Mouse (Mus musculus) myocyte (in vitro differentiated cells): ENCODE data around the gene Srarp. TPM values are rescaled to one million over a fixed set of nuclear protein-coding genes. Genes with fewer than 3 reads are reported as not detected.

Source experiments
- H3K27me3 ChIP-seq: one replicate; pipeline ENCODE4 v1.6.1; 2011; ENCODE audit not compliant: control insufficient read depth, insufficient read depth, insufficient read length
- H3K36me3 ChIP-seq: one replicate; pipeline ENCODE4 v1.6.1; 2011; ENCODE audit not compliant: control insufficient read depth, insufficient read depth
- H3K4me2 ChIP-seq: one replicate; pipeline ENCODE4 v1.6.1; 2011; ENCODE audit warnings: low read depth, control low read depth
- H3K4me3 ChIP-seq: one replicate; pipeline ENCODE4 v1.5.1; 2011; ENCODE audit warnings: mild to moderate bottlenecking, control low read depth, moderate library complexity
- H3K79me2 ChIP-seq: one replicate; pipeline ENCODE4 v1.6.1; 2011; ENCODE audit not compliant: control insufficient read depth, insufficient read depth
- H3ac ChIP-seq: one replicate; pipeline ENCODE4 v1.6.1; 2011; ENCODE audit not compliant: control insufficient read depth, insufficient read length
- CEBPB ChIP-seq: IDR thresholded peaks from 2 replicates; pipeline ENCODE4 v1.6.1; 2011; ENCODE audit warnings: mild to moderate bottlenecking, moderate library complexity; ENCODE audit not compliant: poor library complexity, insufficient read depth, severe bottlenecking
- E2F4 ChIP-seq: IDR thresholded peaks from one replicate; pipeline ENCODE4 v1.6.1; 2011; ENCODE audit warnings: mild to moderate bottlenecking, control low read depth, moderate library complexity; ENCODE audit not compliant: insufficient read depth
- MAX ChIP-seq: IDR thresholded peaks from one replicate; pipeline ENCODE4 v1.6.1; 2011; ENCODE audit warnings: low read depth, mild to moderate bottlenecking, control low read depth
- MYOD1 ChIP-seq, 3 experiments: IDR thresholded peaks; one replicate each; pipeline ENCODE4 v1.6.1; 2011; ENCODE audit warnings: control low read depth in 2 of 3, low read depth in 2 of 3, mild to moderate bottlenecking in 2 of 3, moderate library complexity in 1 of 3; ENCODE audit not compliant: insufficient read length in 2 of 3, control insufficient read depth in 1 of 3
- MYOG ChIP-seq, 3 experiments: IDR thresholded peaks; one replicate each; pipeline ENCODE4 v1.6.1; 2011; ENCODE audit warnings: control low read depth in 2 of 3, low read depth in 2 of 3, mild to moderate bottlenecking in 2 of 3; ENCODE audit not compliant: insufficient read length in 2 of 3, control insufficient read depth in 1 of 3, insufficient read depth in 1 of 3
- POLR2A ChIP-seq: IDR thresholded peaks from one replicate; pipeline ENCODE4 v1.6.1; 2011; ENCODE audit warnings: low read depth, mild to moderate bottlenecking, control low read depth, moderate library complexity; ENCODE audit not compliant: insufficient read length
- POLR2AphosphoS2 ChIP-seq: IDR thresholded peaks from one replicate; pipeline ENCODE4 v1.6.1; 2011; ENCODE audit warnings: low read depth, control low read depth; ENCODE audit not compliant: insufficient read length
- REST ChIP-seq: IDR thresholded peaks from one replicate; pipeline ENCODE4 v1.6.1; 2011; ENCODE audit warnings: mild to moderate bottlenecking, control low read depth, moderate library complexity; ENCODE audit not compliant: insufficient read depth, insufficient read length
- SRF ChIP-seq: IDR thresholded peaks from one replicate; pipeline ENCODE4 v1.6.1; 2011; ENCODE audit warnings: low read depth; ENCODE audit not compliant: control insufficient read depth, insufficient read length
- TCF12 ChIP-seq: IDR thresholded peaks from one replicate; pipeline ENCODE4 v1.6.1; 2011; ENCODE audit warnings: mild to moderate bottlenecking, control low read depth; ENCODE audit not compliant: poor library complexity, insufficient read depth, severe bottlenecking
- TCF3 ChIP-seq: IDR thresholded peaks from one replicate; pipeline ENCODE4 v1.6.1; 2011; ENCODE audit warnings: low read depth, control low read depth; ENCODE audit not compliant: insufficient read length
- USF1 ChIP-seq: IDR thresholded peaks from one replicate; pipeline ENCODE4 v1.6.1; 2011; ENCODE audit warnings: low read depth, mild to moderate bottlenecking, control low read depth, moderate library complexity
- polyA plus RNA-seq: library from polyadenylated mRNA; unstranded; fragments of >200 nt; fragmentation: generic; extraction: Trizol; gene quantifications from one replicate; pipeline ENCODE4 v1.2.1, GENCODE M21; 2012; ENCODE audit warnings: missing spikeins

Srarp gene
- polyA plus RNA-seq, 1 experiment = not detected

- Histone ChIP-seq H3K27me3 (no peaks in the 10 kb centered on the region), H3ac (no peak overlapping the region), H3K79me2 (peaks cover 33% of the 10 kb centered on the region), H3K36me3 (peaks cover 7% of the 10 kb centered on the region), H3K4me2 (peak overlapping the region; percentile 96), H3K4me3 (peak overlapping the region; percentile 34)
- TF ChIP-seq TCF3 (no peak), MYOG (IDR thresholded peaks at IDR 0.05; ENCODE audit: control insufficient read depth in 1 of 3, insufficient read depth in 1 of 3, insufficient read length in 2 of 3, low read depth in 2 of 3) (no peak), SRF (no peak), MAX (no peak), TCF12 (no peak), REST (no peak), MYOD1 (IDR thresholded peaks at IDR 0.05; ENCODE audit: control insufficient read depth in 1 of 3, insufficient read length in 2 of 3, low read depth in 2 of 3) (no peak)
Observed at GRCm38 (mm10) chr4:141446211-141446610, 10.3 kb upstream of the Srarp start.

- Histone ChIP-seq H3K4me3 (peak overlapping the region; percentile 34), H3K27me3 (no peaks in the 10 kb centered on the region), H3ac (peak overlapping the region; percentile 79), H3K4me2 (peak overlapping the region; percentile 96), H3K36me3 (peaks cover 7% of the 10 kb centered on the region), H3K79me2 (peaks cover 30% of the 10 kb centered on the region)
- TF ChIP-seq REST = no peak
- no peak for TF ChIP-seq MYOD1 (IDR thresholded peaks at IDR 0.05; ENCODE audit: control insufficient read depth in 1 of 3, insufficient read length in 2 of 3, low read depth in 2 of 3)
- no peak for TF ChIP-seq E2F4
- no peak for TF ChIP-seq POLR2A
- TF ChIP-seq TCF3 = no peak
- TF ChIP-seq CEBPB = no peak
- no peak for TF ChIP-seq POLR2AphosphoS2
- no peak for TF ChIP-seq MAX
- no peak for TF ChIP-seq SRF
- TF ChIP-seq USF1 = no peak
- no peak for TF ChIP-seq TCF12
- TF ChIP-seq MYOG (IDR thresholded peaks at IDR 0.05; ENCODE audit: control insufficient read depth in 1 of 3, insufficient read depth in 1 of 3, insufficient read length in 2 of 3, low read depth in 2 of 3) = no peak
Observed at GRCm38 (mm10) chr4:141445328-141445720, 9.4 kb upstream of the Srarp start.

GRCm38 (mm10) chr4:141444451-141445327 lies 8.8 kb upstream of the Srarp start, which contains the start of gene Zbtb17:
Gene Zbtb17 (plus strand): TSS chr4:141444654.
- TF ChIP-seq POLR2A (peak; percentile 74), MYOG (IDR thresholded peaks at IDR 0.05; ENCODE audit: control insufficient read depth in 1 of 3, insufficient read depth in 1 of 3, insufficient read length in 2 of 3, low read depth in 2 of 3) (peak in 1 of 3 experiments; percentile 13), SRF (peak; percentile 73), POLR2AphosphoS2 (peak; percentile 60), TCF12 (no peak), USF1 (no peak)
- Histone ChIP-seq H3K79me2 (peaks cover 30% of the 10 kb centered on the region), H3K36me3 (peaks cover 7% of the 10 kb centered on the region), H3K4me2 (peak within 1 kb of the TSS; percentile 96), H3ac (peak within 1 kb of the TSS; percentile 79), H3K27me3 (no peaks in the 10 kb centered on the region), H3K4me3 (peak within 1 kb of the TSS; percentile 34)

- H3K4me3 ChIP-seq = peak overlapping the region; percentile 34
- peak overlapping the region; percentile 79 for H3ac ChIP-seq
- H3K36me3 ChIP-seq = peaks cover 7% of the 10 kb centered on the region
- TF ChIP-seq MAX (no peak), E2F4 (no peak), USF1 (no peak), TCF12 (no peak), TCF3 (no peak), MYOG (IDR thresholded peaks at IDR 0.05; ENCODE audit: control insufficient read depth in 1 of 3, insufficient read depth in 1 of 3, insufficient read length in 2 of 3, low read depth in 2 of 3) (no peak), POLR2A (no peak), REST (no peak), CEBPB (no peak), SRF (no peak), MYOD1 (IDR thresholded peaks at IDR 0.05; ENCODE audit: control insufficient read depth in 1 of 3, insufficient read length in 2 of 3, low read depth in 2 of 3) (no peak), POLR2AphosphoS2 (no peak)
- H3K27me3 ChIP-seq = no peaks in the 10 kb centered on the region
- peaks cover 30% of the 10 kb centered on the region for H3K79me2 ChIP-seq
- H3K4me2 ChIP-seq = peak overlapping the region; percentile 93
Observed at GRCm38 (mm10) chr4:141443641-141444429, 7.9 kb upstream of the Srarp start.
